Mouse (Mus musculus) liver, embryonic 13.5 days (tissue): ENCODE data around the gene Gimd1. TPM values are rescaled to one million over a fixed set of nuclear protein-coding genes. Genes with fewer than 3 reads are reported as not detected.

Experiments
- ATAC-seq: fragments of 200-750 bp; cut with Nextera tagmentation; 2 replicates; pipeline ENCODE4 v1.8.0; 2017; ENCODE audit warnings: low read depth, mild to moderate bottlenecking, moderate number of reproducible peaks, moderate library complexity
- DNase-seq: peaks from one replicate; pipeline ENCODE4 v3.0.0; 2022
- H3K27ac ChIP-seq: fragments of 300-500 bp; sonication (generic); 2 replicates; pipeline ENCODE4 v1.5.1; 2015; ENCODE audit warnings: moderate library complexity, mild to moderate bottlenecking, inconsistent platforms
- H3K27me3 ChIP-seq: fragments of 300-500 bp; sonication (generic); 2 replicates; pipeline ENCODE4 v1.6.1; 2015; ENCODE audit warnings: mild to moderate bottlenecking, inconsistent platforms
- H3K36me3 ChIP-seq: fragments of 300-500 bp; sonication (generic); 2 replicates; pipeline ENCODE4 v1.6.1; 2015; ENCODE audit warnings: mild to moderate bottlenecking, inconsistent platforms
- H3K4me1 ChIP-seq: fragments of 300-500 bp; sonication (generic); replicated peaks from 2 replicates; pipeline ENCODE4 v1.6.1; 2015; ENCODE audit warnings: inconsistent platforms
- H3K4me2 ChIP-seq: fragments of 300-500 bp; sonication (generic); 2 replicates; pipeline ENCODE4 v1.6.1; 2015; ENCODE audit warnings: inconsistent platforms, mild to moderate bottlenecking, moderate library complexity
- H3K4me3 ChIP-seq: fragments of 300-500 bp; sonication (generic); replicated peaks from 2 replicates; pipeline ENCODE4 v1.5.1; 2015; ENCODE audit warnings: mild to moderate bottlenecking, inconsistent platforms
- H3K9ac ChIP-seq: fragments of 300-500 bp; sonication (generic); 2 replicates; pipeline ENCODE4 v1.6.1; 2015; ENCODE audit warnings: mild to moderate bottlenecking, inconsistent platforms
- H3K9me3 ChIP-seq: fragments of 300-500 bp; sonication (generic); replicated peaks from 2 replicates; pipeline ENCODE4 v1.6.1; 2016; ENCODE audit warnings: inconsistent platforms
- WGBS: fragments of 180-500 bp; shearing (Covaris S2); methylation state at CpG from one replicate; pipeline ENCODE4 v1.1.7; 2015; ENCODE audit not compliant: insufficient replicate concordance; 5-methylcytosine and 5-hydroxymethylcytosine counted together
- polyA plus RNA-seq: library from polyadenylated mRNA; unstranded; fragments of >200 nt; fragmentation: Nextera tagmentation; extraction: Ambion mirVana; gene quantifications from 2 replicates; pipeline ENCODE4 v1.2.1, GENCODE M21; 2015

The Gimd1 gene
- polyA plus RNA-seq: 9.3 and 10.8 TPM in 2 replicates

DNA sequence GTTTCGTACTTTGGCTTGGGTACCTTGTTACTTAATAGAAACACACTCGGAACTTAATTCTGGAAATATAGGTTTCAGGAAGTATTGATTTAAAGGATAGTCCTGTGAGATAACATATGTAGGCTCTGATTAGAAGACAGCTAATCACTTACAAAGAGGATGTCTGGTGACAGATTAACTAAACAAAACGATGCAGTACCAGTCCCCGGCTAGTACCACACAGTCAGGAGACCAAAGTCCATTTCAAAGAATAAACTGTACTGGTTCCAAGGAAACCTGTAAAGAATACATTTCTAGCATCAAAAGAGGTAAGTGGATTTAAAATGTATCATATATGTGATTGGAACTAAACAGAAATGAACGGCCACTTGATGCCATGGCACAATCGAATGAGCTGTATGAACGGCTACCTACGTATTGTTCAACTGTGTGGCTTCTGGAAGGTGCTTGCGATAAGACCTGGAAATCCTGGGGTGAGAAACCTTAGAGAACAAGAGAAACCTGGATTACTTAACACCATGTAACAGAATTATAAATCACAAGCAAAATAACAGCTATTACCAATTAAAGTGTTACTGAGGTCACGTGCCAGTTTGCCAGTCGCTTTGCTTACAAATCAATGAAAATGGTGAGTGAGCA lies at the start of gene Gimd1:
Gene Gimd1 (plus strand): TSS at position 220 of the 639 bp plus-strand sequence.
- Histone ChIP-seq H3K4me1 (no peaks in the 10 kb centered on the region), H3K27me3 (no peaks in the 10 kb centered on the region), H3K9me3 (no peaks in the 10 kb centered on the region), H3K4me3 (peak within 1 kb of the TSS; percentile 24), H3K36me3 (no peaks in the 10 kb centered on the region), H3K27ac (no peak within 1 kb of the TSS), H3K9ac (no peak within 1 kb of the TSS), H3K4me2 (no peak within 1 kb of the TSS)
- DNase-seq (no peak), ATAC-seq (no peak)
- 68% methylated on average over 11 of the region's 11 CpGs for WGBS

DNA sequence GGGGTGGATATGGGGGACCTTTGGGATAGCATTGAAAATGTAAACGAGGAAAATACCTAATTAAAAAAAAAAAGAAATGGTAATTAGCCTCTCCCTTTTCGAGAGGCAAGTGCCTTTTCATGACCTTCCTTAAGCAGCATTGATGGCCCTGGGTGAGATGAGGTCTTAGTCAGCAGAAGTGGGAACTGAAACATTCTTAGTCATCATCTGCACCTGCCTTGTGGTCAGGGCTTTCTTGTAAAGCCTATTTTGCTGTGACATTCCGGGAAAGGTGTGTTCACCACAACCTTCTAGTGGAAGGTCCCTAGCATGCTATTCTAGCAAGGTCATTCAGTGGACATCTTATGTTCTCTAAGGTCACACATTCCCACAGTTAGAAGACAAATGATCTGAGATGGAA lies 48.4 kb upstream of the Gimd1 start:
- H3K27ac ChIP-seq: no peak overlapping the region
- DNase-seq (no peak), ATAC-seq (no peak)
- H3K36me3 ChIP-seq: no peaks in the 10 kb centered on the region
- no peaks in the 10 kb centered on the region for H3K27me3 ChIP-seq
- WGBS: 61% methylated on average over 3 of the region's 3 CpGs
- no peak overlapping the region for H3K4me3 ChIP-seq
- no peaks in the 10 kb centered on the region for H3K4me1 ChIP-seq
- no peaks in the 10 kb centered on the region for H3K9me3 ChIP-seq
- H3K4me2 ChIP-seq: no peak overlapping the region
- no peak overlapping the region for H3K9ac ChIP-seq

DNA sequence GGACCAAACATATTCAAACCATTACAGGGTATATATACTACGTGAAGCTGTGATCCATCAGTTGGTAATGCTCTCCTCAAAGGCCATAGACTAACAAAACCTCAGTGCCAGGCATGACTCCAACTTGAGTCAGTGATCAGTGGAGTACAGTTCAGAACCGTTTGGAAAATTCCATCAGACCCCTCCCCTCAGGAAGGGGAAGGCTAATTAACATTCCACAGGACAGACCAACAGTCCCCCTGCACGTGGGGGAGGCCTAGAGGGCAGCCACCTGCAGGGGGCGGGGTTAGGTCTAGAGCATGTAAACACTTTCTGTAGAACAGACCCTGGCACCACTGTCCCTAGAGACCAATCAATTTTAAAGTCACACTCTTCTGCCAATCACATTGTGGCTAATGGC lies 47.3 kb upstream of the Gimd1 start:
- ATAC-seq: no peak
- H3K4me2 ChIP-seq: no peak overlapping the region
- WGBS: 43% methylated on average over 4 of the region's 4 CpGs
- no peaks in the 10 kb centered on the region for H3K4me1 ChIP-seq
- no peak for DNase-seq
- H3K9me3 ChIP-seq: no peaks in the 10 kb centered on the region
- H3K9ac ChIP-seq: no peak overlapping the region
- no peaks in the 10 kb centered on the region for H3K36me3 ChIP-seq
- no peaks in the 10 kb centered on the region for H3K27me3 ChIP-seq
- no peak overlapping the region for H3K4me3 ChIP-seq
- no peak overlapping the region for H3K27ac ChIP-seq

DNA sequence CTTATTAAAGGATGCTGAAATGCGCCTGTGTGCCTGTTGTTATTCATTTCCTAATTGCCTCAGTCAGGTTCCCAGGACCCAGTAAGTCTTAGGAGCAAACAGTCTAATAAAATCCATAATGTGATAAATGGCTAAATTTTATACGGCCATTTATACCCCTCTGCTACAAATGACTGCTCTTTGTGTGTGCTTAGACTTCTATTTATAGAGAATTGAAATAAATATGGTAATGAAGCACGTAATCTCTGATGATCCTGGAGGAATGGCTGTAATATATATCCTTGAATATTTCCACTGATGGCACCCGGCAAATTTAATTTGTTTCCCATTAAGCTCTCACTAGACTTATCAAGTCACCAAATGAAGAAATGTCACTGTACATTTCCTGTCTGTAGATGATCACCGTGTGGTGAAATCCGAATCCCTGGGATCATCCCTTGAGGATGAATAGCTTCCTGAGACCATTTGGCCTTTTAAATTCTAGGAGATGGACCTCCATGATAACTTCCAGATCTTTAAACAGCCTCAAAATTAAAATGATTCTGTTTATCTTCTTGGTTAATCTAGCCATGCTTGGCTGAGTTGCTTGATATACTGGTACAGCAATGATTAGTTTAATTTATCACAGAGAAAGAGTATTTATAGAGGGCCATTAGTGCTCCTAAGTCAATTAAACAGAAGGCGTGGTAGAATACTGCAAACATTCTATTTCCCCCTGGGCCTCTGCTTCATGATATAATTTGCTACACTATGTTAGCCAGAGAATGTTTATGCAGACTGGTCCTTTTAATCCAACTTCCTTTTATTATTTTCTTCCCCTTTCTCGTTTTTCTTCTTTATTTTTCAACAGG lies 44.3 kb upstream of the Gimd1 start:
- Histone ChIP-seq H3K4me2 (no peak overlapping the region), H3K36me3 (no peaks in the 10 kb centered on the region), H3K9me3 (no peaks in the 10 kb centered on the region), H3K27ac (no peak overlapping the region), H3K4me1 (no peaks in the 10 kb centered on the region), H3K27me3 (no peaks in the 10 kb centered on the region), H3K4me3 (no peak overlapping the region), H3K9ac (no peak overlapping the region)
- WGBS: 53% methylated on average over 8 of the region's 8 CpGs
- no peak for DNase-seq
- no peak for ATAC-seq

DNA sequence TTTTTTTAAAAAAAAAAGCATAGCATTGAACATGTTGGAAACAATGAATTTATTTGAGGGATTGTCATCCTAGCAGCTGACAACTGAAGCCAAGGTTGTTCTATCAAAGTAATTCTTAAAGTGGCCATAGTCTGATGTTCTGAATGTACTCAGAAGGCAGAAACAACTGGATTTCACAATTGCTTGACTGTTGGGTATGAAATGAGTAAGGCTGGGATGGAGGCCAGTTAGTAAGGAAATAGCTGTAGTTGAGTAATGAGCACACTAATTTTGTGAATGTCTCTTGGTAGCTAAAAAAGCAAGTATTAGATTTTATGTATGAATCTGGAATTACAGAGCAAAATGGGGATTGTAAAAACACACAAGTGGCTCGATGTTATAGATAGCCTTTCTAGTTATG lies 41.5 kb upstream of the Gimd1 start:
- 49% methylated on average over 1 of the region's 1 CpGs for WGBS
- ATAC-seq (no peak), DNase-seq (no peak)
- no peaks in the 10 kb centered on the region for H3K27me3 ChIP-seq
- no peak overlapping the region for H3K4me3 ChIP-seq
- no peaks in the 10 kb centered on the region for H3K9me3 ChIP-seq
- no peaks in the 10 kb centered on the region for H3K4me1 ChIP-seq
- no peak overlapping the region for H3K9ac ChIP-seq
- H3K36me3 ChIP-seq: no peaks in the 10 kb centered on the region
- H3K27ac ChIP-seq: no peak overlapping the region
- no peak overlapping the region for H3K4me2 ChIP-seq

DNA sequence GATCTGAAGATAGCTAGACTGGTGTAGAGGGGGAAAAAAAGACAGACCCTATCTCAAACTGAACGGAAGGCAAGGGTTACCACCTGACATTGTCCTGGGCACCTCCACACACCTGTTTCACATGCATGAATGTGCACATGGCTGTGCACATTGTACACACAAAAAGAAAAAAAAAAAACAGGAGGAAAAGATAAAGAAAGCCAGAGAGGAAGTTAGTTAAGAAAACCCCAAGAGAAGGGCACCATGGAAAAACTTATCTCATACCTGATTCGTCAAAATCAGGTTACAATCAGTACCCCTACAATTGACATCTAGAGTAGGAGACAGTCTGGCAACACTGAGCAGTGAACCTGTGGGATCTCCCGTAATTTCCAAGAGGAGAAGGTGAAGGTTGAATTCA lies 39.6 kb upstream of the Gimd1 start:
- Histone ChIP-seq H3K27me3 (no peaks in the 10 kb centered on the region), H3K4me1 (no peaks in the 10 kb centered on the region), H3K4me3 (no peak overlapping the region), H3K9me3 (no peaks in the 10 kb centered on the region), H3K4me2 (no peak overlapping the region), H3K27ac (no peak overlapping the region), H3K9ac (no peak overlapping the region), H3K36me3 (no peaks in the 10 kb centered on the region)
- DNase-seq (no peak), ATAC-seq (no peak)
- WGBS: 54% methylated on average over 3 of the region's 3 CpGs

DNA sequence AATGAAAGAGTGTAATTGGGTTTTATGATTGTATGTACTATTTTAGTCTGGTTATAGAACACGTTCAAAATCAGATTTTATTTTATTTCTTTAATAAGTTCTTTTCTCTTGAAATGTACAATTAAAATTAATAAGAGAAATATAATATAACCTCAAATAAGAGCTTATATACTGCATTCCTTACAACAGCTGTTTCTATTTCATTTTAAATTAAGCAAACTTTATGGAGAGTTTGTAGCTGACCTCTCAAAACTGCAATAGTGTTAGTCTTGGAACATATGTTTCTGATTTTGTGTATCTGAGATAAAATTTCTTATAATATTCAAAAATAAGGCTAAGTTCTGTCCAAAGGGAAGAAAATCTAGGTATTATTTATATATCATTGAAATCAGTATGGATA lies 39.0 kb upstream of the Gimd1 start:
- H3K36me3 ChIP-seq: no peaks in the 10 kb centered on the region
- H3K9me3 ChIP-seq: no peaks in the 10 kb centered on the region
- no peak overlapping the region for H3K9ac ChIP-seq
- H3K4me3 ChIP-seq: no peak overlapping the region
- DNase-seq: no peak
- no peak overlapping the region for H3K27ac ChIP-seq
- no peak overlapping the region for H3K4me2 ChIP-seq
- no peak for ATAC-seq
- WGBS: 40% methylated on average over 1 of the region's 1 CpGs
- no peaks in the 10 kb centered on the region for H3K27me3 ChIP-seq
- H3K4me1 ChIP-seq: no peaks in the 10 kb centered on the region

DNA sequence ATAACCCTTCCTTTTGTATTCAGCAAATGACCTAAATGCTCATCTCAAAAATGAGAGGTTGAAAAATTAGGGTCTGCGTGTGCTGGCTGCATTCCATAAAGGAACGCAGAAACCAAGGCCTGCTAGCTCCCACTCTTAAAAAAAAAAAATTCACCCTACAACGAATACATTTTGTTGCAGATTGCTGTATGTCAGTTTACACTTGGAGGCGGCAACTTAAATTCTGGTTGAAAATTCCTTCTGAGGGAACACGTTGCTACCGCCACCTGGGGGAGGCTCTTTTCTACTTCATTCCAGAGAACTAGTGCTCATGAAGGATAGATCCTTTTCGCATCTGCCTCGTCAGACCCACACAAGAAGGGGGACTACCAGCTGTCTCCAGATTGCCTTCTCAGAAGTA lies 879 bp upstream of the Gimd1 start:
- Histone ChIP-seq H3K36me3 (no peaks in the 10 kb centered on the region), H3K4me2 (no peak overlapping the region), H3K4me3 (no peak overlapping the region), H3K27ac (no peak overlapping the region), H3K9ac (no peak overlapping the region), H3K27me3 (no peaks in the 10 kb centered on the region), H3K4me1 (no peaks in the 10 kb centered on the region), H3K9me3 (no peaks in the 10 kb centered on the region)
- 47% methylated on average over 8 of the region's 8 CpGs for WGBS
- no peak for ATAC-seq
- DNase-seq: no peak

DNA sequence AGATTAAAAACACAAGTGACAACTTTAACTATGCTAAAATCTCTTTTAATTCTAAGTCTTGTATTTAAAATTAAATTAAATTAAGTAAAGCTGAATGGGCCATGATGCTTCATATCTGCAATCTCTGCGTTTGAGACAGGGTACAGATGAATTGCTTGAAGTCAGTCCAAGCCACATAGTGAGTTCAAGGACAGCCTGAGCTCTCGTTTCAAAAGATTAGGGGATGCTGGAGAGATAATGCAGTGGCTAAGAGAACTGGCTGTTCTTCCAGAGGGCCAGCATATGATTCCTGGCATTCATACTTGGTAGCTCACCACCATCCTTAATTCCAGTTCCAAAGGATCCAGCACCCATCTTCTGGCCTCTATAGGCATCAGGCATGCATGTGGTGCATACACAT lies 3.6 kb downstream of the Gimd1 start:
- ATAC-seq: no peak
- Histone ChIP-seq H3K9me3 (no peaks in the 10 kb centered on the region), H3K9ac (no peak overlapping the region), H3K27ac (no peak overlapping the region), H3K36me3 (no peaks in the 10 kb centered on the region), H3K4me1 (no peaks in the 10 kb centered on the region), H3K27me3 (no peaks in the 10 kb centered on the region), H3K4me2 (no peak overlapping the region), H3K4me3 (no peak overlapping the region)
- WGBS: 30% methylated on average over 2 of the region's 2 CpGs
- no peak for DNase-seq

DNA sequence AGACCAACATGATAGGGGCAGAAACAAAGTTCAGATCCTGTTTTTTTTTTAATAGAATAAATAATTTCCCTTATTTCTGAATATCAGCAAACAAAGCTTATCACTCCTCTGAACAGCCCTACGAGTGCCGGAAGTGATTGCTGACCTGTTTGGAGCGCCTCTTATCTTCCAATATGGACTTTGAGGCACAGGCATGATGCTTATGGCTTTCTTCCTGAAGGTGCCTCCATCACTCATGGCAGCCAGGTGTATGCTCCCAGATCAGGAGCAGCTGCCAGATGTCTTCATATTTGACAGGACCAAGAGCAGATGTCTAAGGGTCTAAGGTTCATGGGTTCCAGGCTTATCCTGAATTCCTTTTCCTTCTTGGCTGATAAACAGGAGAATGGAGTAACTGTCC lies 7.5 kb downstream of the Gimd1 start:
- ATAC-seq: no peak
- 70% methylated on average over 3 of the region's 3 CpGs for WGBS
- Histone ChIP-seq H3K9ac (no peak overlapping the region), H3K4me1 (no peaks in the 10 kb centered on the region), H3K4me2 (no peak overlapping the region), H3K27ac (no peak overlapping the region), H3K9me3 (no peaks in the 10 kb centered on the region), H3K27me3 (no peaks in the 10 kb centered on the region), H3K4me3 (no peak overlapping the region), H3K36me3 (no peaks in the 10 kb centered on the region)
- no peak for DNase-seq

DNA sequence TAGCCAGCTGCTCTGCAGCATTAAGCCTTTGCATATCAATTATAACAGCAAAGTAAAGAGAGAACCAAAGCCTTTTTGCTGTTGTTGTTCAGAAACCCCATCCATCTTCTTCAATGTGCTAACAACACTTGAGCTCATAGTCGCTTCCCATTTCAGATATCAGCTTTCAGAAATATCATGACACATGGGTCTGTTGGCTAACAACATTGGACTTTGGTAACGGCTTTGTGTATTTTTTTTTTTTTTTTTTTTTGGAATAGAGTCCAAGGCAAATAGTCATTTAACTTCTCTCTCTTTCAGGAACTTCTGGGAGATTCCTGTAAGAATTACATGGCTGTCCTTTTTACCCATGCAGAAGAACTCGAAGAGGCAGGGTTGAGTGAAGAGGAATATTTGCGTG lies 14.5 kb downstream of the Gimd1 start:
- ATAC-seq (no peak), DNase-seq (no peak)
- Histone ChIP-seq H3K9ac (no peak overlapping the region), H3K27me3 (no peaks in the 10 kb centered on the region), H3K4me2 (no peak overlapping the region), H3K9me3 (no peaks in the 10 kb centered on the region), H3K36me3 (no peaks in the 10 kb centered on the region), H3K27ac (no peak overlapping the region), H3K4me3 (no peak overlapping the region), H3K4me1 (no peaks in the 10 kb centered on the region)
- WGBS: 55% methylated on average over 4 of the region's 4 CpGs

DNA sequence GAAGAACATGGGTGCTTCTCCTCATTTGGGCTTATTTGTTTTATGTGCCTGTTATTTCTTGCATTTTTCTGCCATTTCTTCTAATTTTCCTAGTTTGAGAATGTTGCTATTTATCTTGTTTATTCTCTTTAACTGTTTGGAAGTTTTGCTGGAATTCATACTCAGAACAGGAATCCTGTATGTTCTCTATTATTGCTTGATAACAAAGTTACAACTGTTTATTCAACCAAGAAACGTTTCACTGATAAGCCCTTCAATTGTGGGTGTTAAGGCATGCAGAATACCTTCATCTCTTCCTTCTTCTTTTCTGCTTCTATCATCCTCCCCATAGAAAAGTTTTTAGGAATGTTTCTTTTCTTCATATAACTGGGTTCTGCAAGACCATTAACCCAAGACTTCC lies 17.2 kb downstream of the Gimd1 start:
- H3K4me3 ChIP-seq: no peak overlapping the region
- no peak overlapping the region for H3K27ac ChIP-seq
- no peaks in the 10 kb centered on the region for H3K36me3 ChIP-seq
- ATAC-seq (no peak), DNase-seq (no peak)
- no peak overlapping the region for H3K9ac ChIP-seq
- no peaks in the 10 kb centered on the region for H3K9me3 ChIP-seq
- no peaks in the 10 kb centered on the region for H3K4me1 ChIP-seq
- no peaks in the 10 kb centered on the region for H3K27me3 ChIP-seq
- no peak overlapping the region for H3K4me2 ChIP-seq
- WGBS: 18% methylated on average over 1 of the region's 1 CpGs
